Mouse (Mus musculus) macrophage (primary cell): ENCODE measurements around the gene Blmh. TPM values are rescaled to one million over a fixed set of nuclear protein-coding genes. Genes with fewer than 3 reads are reported as not detected.

Experiments used
- H3K27ac ChIP-seq: fragments of 350-480 bp; formaldehyde crosslinking; 2 replicates; pipeline ENCODE4 v1.9.0; 2021
- H3K36me3 ChIP-seq: fragments of 350-480 bp; formaldehyde crosslinking; 2 replicates; pipeline ENCODE4 v1.9.0; 2021; ENCODE audit errors: inconsistent target
- H3K4me3 ChIP-seq: fragments of 350-480 bp; formaldehyde crosslinking; 2 replicates; pipeline ENCODE4 v1.9.0; 2021; ENCODE audit errors: inconsistent target
- H3K79me2 ChIP-seq: fragments of 350-480 bp; formaldehyde crosslinking; 2 replicates; pipeline ENCODE4 v1.9.0; 2021; ENCODE audit errors: inconsistent target
- WGBS: methylation state at CpG from one replicate; pipeline ENCODE4 v1.1.7; 2026; ENCODE audit warnings: inconsistent platforms; ENCODE audit not compliant: missing documents; 5-methylcytosine and 5-hydroxymethylcytosine counted together
- polyA plus RNA-seq: library from polyadenylated mRNA; stranded (reverse); fragments of 250-400 nt; gene quantifications from 3 replicates; pipeline ENCODE4 v1.2.4, GENCODE M21; 2018; ENCODE audit warnings: inconsistent platforms

The Blmh gene
- polyA plus RNA-seq, 1 experiment from 2014 or later: 95.7 TPM

DNA sequence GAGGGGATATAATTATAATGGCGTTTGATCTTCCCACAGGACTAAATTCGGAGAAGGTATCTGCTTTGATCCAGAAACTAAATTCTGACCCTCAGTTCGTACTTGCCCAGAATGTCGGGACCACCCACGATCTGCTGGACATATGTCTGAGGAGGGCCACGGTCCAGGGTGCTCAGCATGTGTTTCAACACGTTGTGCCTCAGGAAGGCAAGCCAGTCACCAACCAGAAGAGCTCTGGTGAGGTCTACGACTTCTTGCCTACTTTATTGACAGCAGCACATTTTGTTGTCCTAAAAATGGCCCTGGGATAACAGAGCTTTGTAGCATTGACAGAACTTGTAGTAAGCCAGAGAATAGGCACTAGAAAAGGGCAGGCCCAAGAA is 21.6 kb downstream of the Blmh start:
- 8% methylated on average over 8 of the region's 8 CpGs for WGBS
- Histone ChIP-seq H3K4me3 (peak overlapping the region; percentile 60), H3K36me3 (0 out of 2 replicates have a peak, but pooled peaks cover 5% of the 10 kb centered on the region), H3K79me2 (peaks cover 44% of the 10 kb centered on the region), H3K27ac (no peak overlapping the region)

DNA sequence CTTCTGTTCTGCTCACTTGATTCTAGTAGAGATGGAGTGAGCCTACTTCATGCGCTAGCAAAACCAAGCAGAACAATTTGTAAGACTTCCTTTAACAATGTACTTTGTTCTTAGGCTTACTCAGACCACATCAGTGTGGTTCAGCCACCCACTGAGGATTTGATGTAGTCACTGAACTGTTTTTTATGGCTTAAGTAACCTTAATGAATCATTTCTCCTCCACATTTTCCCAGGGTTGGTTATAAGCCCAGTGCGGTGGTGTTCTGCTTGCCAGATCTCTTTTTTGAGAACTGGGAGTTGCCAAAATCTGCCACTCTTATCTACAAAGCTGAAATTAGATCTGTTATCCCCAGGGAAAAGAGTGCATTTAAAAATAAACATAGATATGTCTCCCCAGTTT is 28.9 kb downstream of the Blmh start:
- no peak overlapping the region for H3K27ac ChIP-seq
- no peak overlapping the region for H3K4me3 ChIP-seq
- H3K79me2 ChIP-seq: peaks cover 9% of the 10 kb centered on the region; the same call in 1 of the 2 replicates
- WGBS: 84% methylated on average over 2 of the region's 2 CpGs
- H3K36me3 ChIP-seq: peaks cover 64% of the 10 kb centered on the region; the same call in 1 of the 2 replicates

- Histone ChIP-seq H3K27ac (no peak overlapping the region), H3K79me2 (no peaks in the 10 kb centered on the region), H3K4me3 (no peak overlapping the region), H3K36me3 (peaks cover 73% of the 10 kb centered on the region)
- WGBS: 97% methylated on average over 3 of the region's 3 CpGs
These were observed 41.1 kb downstream of the Blmh start for GRCm38 (mm10) chr11:76965703-76966102.

- no peak overlapping the region for H3K4me3 ChIP-seq
- 94% methylated on average over 2 of the region's 2 CpGs for WGBS
- no peaks in the 10 kb centered on the region for H3K79me2 ChIP-seq
- H3K27ac ChIP-seq: no peak overlapping the region
- H3K36me3 ChIP-seq: peaks cover 77% of the 10 kb centered on the region
These were observed 45.7 kb downstream of the Blmh start for GRCm38 (mm10) chr11:76970328-76970727.

DNA sequence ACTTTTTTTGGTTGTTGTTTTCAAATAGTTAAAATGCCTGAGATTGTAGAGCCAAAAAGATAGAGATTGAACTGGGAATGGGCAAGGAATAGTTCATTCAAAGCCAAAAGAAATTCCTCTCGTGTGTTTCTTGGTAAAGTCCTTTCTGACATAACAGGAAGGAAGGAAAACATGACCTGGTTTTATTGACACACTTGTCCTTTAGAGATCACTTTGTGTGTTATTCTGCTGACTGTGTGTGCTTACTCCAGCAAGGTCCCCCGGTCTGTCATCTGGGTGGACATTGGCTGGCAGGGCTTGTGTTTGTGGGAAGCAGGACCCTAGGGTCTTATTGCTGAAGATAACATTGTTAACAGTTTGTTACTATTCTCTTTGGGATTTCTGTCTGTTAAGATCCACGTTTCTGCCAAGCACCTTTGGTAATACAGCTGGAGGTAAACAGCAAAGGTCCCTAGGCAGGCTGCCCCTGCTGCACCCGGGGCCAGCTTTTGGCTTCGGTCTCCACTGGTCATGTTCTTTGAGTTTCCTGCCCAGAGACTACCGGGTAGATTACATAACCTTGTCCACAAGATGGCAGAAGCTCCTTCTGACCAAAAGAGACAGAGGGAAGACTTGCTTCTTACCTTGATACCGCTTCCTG is 50.2 kb downstream of the Blmh start:
- Histone ChIP-seq H3K79me2 (no peaks in the 10 kb centered on the region), H3K36me3 (peaks cover 59% of the 10 kb centered on the region), H3K27ac (no peak overlapping the region), H3K4me3 (no peak overlapping the region)
- WGBS: 83% methylated on average over 7 of the region's 7 CpGs

DNA sequence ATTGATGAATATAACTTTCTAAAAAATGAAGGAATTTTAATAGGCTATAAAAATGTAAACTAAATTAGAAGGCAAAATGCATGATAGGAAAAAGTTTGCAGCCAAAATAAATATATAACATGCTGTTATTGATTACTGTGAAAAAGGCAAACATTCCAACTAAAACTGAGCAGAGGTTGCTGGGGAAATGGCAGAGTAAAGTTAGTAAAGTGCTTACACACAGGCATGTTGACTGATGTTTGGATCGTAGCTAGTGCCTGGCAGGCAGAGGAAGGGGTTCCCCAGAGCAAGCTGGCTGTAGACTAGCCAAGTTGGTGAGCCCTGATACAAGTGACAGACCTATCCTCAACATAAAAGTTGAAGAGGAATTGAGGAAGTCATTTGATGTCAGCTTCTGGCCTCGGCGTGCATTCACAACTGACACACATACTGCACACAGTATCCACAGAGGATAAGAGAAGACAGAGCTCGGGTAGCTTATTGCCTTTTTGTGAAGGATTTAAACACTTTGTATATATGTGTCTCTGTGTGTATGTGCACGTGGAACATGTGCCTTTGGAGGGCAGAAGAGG is 57.0 kb downstream of the Blmh start:
- H3K27ac ChIP-seq: no peak overlapping the region
- H3K4me3 ChIP-seq: no peak overlapping the region
- no peaks in the 10 kb centered on the region for H3K79me2 ChIP-seq
- peaks cover 39% of the 10 kb centered on the region for H3K36me3 ChIP-seq
- WGBS: 94% methylated on average over 5 of the region's 5 CpGs

DNA sequence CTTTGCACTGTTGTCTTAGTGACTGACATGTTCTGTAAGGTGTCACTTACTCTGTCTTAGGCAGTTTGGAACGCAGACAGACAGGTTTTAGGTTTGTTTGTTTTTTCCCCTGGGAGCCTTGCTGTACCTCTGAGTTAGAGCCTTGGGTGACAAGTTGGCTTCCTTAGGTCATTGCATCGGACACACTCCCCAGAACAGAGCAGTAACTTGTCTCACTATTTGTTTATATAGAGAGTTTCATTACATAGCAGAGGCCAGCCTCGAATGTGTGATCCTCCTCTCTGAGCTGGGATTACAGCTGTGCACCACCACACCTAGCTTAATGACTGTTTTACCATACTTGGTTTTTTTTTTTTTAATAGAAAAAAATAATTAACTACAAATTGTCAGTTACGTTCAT is 57.8 kb downstream of the Blmh start:
- 98% methylated on average over 4 of the region's 4 CpGs for WGBS
- H3K4me3 ChIP-seq: no peak overlapping the region
- H3K79me2 ChIP-seq: no peaks in the 10 kb centered on the region
- H3K36me3 ChIP-seq: peaks cover 47% of the 10 kb centered on the region
- H3K27ac ChIP-seq: no peak overlapping the region

- WGBS: 89% methylated on average over 5 of the region's 5 CpGs
- Histone ChIP-seq H3K4me3 (no peak overlapping the region), H3K36me3 (peaks cover 40% of the 10 kb centered on the region), H3K79me2 (no peaks in the 10 kb centered on the region), H3K27ac (no peak overlapping the region)
These were observed 59.0 kb downstream of the Blmh start for GRCm38 (mm10) chr11:76983641-76984040.

DNA sequence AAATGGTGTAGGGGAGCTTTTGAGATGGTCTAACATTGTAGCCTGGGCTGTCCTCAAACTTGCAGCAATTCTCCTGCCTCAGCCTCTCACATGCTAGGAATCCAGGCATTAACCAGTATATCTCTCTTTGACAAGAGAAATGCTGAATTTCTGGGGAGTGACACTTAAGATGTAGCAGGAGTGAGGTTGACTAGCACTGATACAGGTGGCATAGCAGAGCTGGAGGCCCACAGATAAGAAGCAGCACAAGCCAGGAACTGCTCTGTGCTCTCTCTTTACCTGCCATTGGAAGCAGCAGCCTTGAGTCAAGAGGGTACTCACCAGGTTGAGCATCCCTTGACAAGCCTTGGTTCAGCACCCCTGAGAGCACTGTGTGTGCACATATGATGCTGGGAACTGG is 59.6 kb downstream of the Blmh start:
- H3K36me3 ChIP-seq: peaks cover 39% of the 10 kb centered on the region
- H3K27ac ChIP-seq: no peak overlapping the region
- no peak overlapping the region for H3K4me3 ChIP-seq
- H3K79me2 ChIP-seq: no peaks in the 10 kb centered on the region

- Histone ChIP-seq H3K79me2 (no peaks in the 10 kb centered on the region), H3K27ac (no peak overlapping the region), H3K4me3 (no peak overlapping the region), H3K36me3 (peaks cover 17% of the 10 kb centered on the region)
- 25% methylated on average over 5 of the region's 5 CpGs for WGBS
These were observed 66.2 kb downstream of the Blmh start for GRCm38 (mm10) chr11:76990839-76991238.

DNA sequence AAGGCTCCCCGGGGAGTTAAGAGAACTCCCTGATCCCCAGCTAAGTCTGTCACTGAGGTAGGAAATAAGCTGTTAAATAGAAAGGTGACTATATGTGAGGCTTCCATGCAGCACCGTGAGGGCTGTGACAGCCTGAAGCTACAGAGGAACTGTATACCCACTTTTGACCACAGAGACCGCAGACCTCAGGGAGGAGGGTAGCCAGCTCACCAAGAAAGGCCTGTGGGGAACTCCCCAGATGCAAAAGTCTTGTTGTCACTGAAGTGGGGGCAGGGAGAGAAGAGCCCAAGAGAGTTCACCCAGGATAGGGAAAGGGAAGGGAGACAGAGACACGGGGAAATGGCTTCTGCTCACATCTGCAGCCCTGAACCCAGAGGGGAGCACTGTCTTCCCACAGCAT is 68.3 kb downstream of the Blmh start:
- Histone ChIP-seq H3K27ac (no peak overlapping the region), H3K4me3 (no peak overlapping the region), H3K36me3 (no peaks in the 10 kb centered on the region), H3K79me2 (no peaks in the 10 kb centered on the region)
- 7% methylated on average over 4 of the region's 4 CpGs for WGBS

- no peak overlapping the region for H3K27ac ChIP-seq
- WGBS: 20% methylated on average over 19 of the region's 20 CpGs
- no peaks in the 10 kb centered on the region for H3K36me3 ChIP-seq
- H3K4me3 ChIP-seq: no peak overlapping the region
- H3K79me2 ChIP-seq: no peaks in the 10 kb centered on the region
These were observed 71.5 kb downstream of the Blmh start for GRCm38 (mm10) chr11:76995966-76996672.

DNA sequence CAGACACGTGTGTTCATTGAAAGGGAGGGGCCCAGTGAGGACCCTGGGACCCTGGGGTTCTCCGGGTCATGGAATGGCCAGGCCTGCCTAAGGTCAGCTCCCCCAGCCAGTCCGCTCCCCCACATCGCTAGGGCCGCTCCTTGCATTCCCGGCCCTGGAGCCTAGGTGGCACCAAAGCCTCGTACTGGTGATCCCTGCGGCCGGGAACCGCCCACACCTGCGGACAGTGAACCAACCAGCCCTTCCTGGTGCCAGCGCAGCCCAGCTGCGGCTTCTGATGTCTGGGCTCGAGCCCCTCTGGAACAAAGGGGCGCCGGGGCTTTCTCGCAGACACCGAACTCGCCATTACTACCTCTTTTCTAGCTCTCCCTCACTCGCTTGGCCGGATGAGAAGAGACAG is 72.7 kb downstream of the Blmh start:
- Histone ChIP-seq H3K36me3 (no peaks in the 10 kb centered on the region), H3K79me2 (no peaks in the 10 kb centered on the region), H3K4me3 (no peak overlapping the region; the same call in 1 of the 2 replicates), H3K27ac (no peak overlapping the region)
- WGBS: under 1% methylated on average over 21 of the region's 21 CpGs

DNA sequence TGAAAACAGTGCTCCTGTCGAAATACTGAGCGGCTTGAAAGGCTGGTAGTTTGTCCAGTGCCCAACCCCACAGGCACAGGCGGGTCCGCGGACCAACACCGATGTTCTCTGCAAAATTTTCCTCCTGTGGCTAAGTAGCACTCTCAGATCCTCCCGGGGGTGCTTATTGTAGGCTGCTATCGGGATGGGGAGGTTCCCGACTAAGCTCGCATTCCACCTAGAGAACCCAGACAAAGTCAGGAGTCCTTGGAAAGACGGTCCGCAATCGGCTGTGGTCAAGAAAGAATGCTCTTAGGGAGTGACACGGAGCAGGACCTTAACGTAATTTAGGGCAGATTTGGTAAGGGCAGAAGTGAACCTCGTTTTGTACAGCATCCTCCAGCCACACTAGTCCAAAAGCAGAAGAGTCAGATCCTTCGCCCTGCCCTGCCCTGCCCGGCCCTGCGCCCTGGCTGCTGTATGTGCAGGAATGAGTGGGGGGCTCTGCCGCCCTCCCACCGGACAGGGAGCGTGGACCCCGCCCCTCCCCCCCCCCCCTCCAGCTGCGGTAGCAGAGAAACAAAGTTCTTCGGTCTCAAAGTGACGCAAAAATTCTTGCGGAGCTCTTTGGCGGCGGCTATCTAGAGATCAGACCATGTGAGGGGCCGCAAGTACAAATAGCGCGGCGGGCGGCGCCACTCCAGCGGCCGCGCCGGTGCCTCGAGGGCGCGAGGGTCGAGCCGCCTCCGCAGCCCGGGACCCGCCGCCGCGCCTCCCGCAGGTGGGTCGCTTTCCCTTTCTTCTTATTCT is 73.5 kb downstream of the Blmh start, which contains the start of gene Slc6a4:
TSS of gene Slc6a4 (plus strand) at position 688 of the 789 bp plus-strand sequence.
- Histone ChIP-seq H3K79me2 (no peaks in the 10 kb centered on the region), H3K36me3 (no peaks in the 10 kb centered on the region), H3K27ac (no peak within 1 kb of the TSS), H3K4me3 (no peak within 1 kb of the TSS; the same call in 1 of the 2 replicates)
- WGBS: 1% methylated on average over 52 of the region's 52 CpGs
